Mouse (Mus musculus): ENCODE data around the gene A930017K11Rik. TPM values are rescaled to one million over a fixed set of nuclear protein-coding genes. Genes with fewer than 3 reads are reported as not detected.

The A930017K11Rik gene
- polyA plus RNA-seq, 1 experiment from 2014 or later = 0.18 TPM

DNA sequence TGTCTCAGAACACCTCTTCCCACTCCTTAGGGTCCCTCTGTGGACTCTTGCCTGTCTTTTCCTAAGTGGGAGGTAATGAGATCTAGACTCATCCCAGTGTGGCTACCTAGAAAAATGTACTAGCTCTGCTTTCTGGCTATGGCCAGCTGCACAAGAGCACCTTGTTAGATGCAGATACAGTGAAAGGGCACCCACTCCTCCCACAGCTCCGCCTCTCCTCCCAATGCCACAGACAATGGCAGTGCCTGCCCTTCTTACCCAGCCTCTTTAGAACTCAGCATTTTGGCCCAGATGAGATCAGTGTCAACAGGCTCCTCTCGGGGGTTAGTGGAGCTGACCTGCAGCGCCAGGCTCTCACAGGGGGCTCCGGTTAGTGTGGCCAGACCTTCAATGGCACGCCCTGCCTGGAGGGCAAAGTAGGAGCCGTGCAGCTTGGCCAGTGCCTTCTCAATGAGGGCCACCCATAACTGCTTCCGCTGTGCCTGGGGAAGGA is 10.1 kb upstream of the A930017K11Rik start:
- H3K4me2 ChIP-seq (ENCODE audit: low read length) = no peak overlapping the region
- no peaks in the 10 kb centered on the region for H3K27me3 ChIP-seq (replicated peaks; ENCODE audit: control insufficient read depth, insufficient read depth, low read length)
- no peak for ATAC-seq
- H3K9me3 ChIP-seq (replicated peaks; ENCODE audit: control insufficient read depth, low read length) = no peaks in the 10 kb centered on the region
- no peaks in the 10 kb centered on the region for H3K4me1 ChIP-seq (ENCODE audit: control insufficient read depth, insufficient read depth, low read length)
- no peak overlapping the region for H3K27ac ChIP-seq (ENCODE audit: low read depth, low read length)
- H3K4me3 ChIP-seq (ENCODE audit: low read depth, low read length) = no peak overlapping the region
- H3K36me3 ChIP-seq (ENCODE audit: control insufficient read depth, insufficient read depth, low read length) = peaks cover 50% of the 10 kb centered on the region
- H3K9ac ChIP-seq (ENCODE audit: low read length) = no peak overlapping the region
- 94% methylated on average over 7 of the region's 7 CpGs for WGBS
- no peak for DNase-seq (ENCODE audit: low spot score)

DNA sequence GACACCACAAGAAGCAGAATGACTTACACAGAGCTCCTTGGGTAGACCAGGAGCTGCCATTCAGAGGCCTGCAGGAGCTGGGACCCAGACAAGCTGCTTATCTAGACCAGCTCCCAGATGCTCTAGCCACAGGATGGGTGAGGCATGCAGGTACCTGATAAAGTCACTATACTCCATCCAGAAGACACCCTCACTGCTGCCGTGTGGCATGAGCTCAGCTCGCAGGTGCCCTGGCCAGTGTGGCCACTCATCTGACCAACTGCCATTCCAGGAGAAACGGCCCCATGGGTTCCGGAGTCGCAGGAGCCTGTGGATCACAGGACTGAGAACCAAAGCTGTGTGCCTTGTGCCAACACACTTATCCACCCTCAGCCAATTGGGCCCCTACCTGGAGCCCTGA is 9.2 kb upstream of the A930017K11Rik start:
- 97% methylated on average over 5 of the region's 5 CpGs for WGBS
- H3K4me1 ChIP-seq (ENCODE audit: control insufficient read depth, insufficient read depth, low read length) = no peaks in the 10 kb centered on the region
- no peak for DNase-seq (ENCODE audit: low spot score)
- H3K4me3 ChIP-seq (ENCODE audit: low read depth, low read length) = no peak overlapping the region
- no peak for ATAC-seq
- no peak overlapping the region for H3K9ac ChIP-seq (ENCODE audit: low read length)
- no peak overlapping the region for H3K4me2 ChIP-seq (ENCODE audit: low read length)
- H3K27me3 ChIP-seq (replicated peaks; ENCODE audit: control insufficient read depth, insufficient read depth, low read length) = no peaks in the 10 kb centered on the region
- H3K27ac ChIP-seq (ENCODE audit: low read depth, low read length) = no peak overlapping the region
- H3K36me3 ChIP-seq (ENCODE audit: control insufficient read depth, insufficient read depth, low read length) = peaks cover 53% of the 10 kb centered on the region
- H3K9me3 ChIP-seq (replicated peaks; ENCODE audit: control insufficient read depth, low read length) = no peaks in the 10 kb centered on the region

DNA sequence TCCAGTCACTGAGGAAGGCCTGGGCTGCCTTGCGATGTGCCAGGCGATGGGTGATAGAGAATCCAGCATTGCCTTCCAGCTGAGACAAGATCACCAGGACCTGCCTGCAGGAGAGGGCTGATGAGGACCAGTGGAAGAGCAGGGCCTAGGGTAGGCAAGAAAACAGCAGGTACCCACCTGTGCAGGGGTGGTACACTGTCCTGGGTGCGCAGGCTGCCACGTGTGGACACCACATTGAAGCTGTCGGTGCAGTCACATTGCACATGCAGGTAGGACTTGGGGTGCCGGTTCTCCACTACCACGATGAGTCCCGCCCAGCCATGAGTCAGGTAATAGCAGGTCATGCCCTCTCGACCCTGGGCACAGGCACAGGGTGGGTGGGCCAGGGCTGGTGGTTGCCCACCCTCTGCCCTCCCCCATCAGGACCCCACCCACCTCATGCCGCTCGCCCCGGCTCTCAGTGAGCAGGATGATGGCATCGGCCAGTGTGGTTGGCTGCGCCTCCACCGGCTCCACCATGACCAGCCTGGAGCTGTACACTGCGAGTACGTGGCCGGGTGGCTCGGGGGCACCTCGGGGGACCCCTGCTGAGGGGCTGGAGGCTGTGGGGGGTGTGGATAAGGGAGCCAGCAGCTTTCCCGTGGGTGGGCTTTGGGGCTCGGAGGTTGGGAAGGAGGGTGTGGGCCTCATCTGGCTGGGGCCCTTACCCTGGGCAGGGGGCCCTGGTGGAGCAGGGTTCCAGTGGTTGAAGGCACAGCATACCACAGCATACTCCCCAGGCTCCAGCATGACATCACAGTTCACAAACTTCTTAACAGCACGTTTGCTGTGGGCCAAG is 7.5 kb upstream of the A930017K11Rik start:
- Histone ChIP-seq H3K9me3 (replicated peaks; ENCODE audit: control insufficient read depth, low read length) (no peaks in the 10 kb centered on the region), H3K27ac (ENCODE audit: low read depth, low read length) (no peak overlapping the region), H3K9ac (ENCODE audit: low read length) (no peak overlapping the region), H3K36me3 (ENCODE audit: control insufficient read depth, insufficient read depth, low read length) (peaks cover 51% of the 10 kb centered on the region), H3K27me3 (replicated peaks; ENCODE audit: control insufficient read depth, insufficient read depth, low read length) (no peaks in the 10 kb centered on the region), H3K4me3 (ENCODE audit: low read depth, low read length) (no peak overlapping the region), H3K4me1 (ENCODE audit: control insufficient read depth, insufficient read depth, low read length) (no peaks in the 10 kb centered on the region), H3K4me2 (ENCODE audit: low read length) (no peak overlapping the region)
- ATAC-seq (no peak), DNase-seq (ENCODE audit: low spot score) (no peak)
- WGBS = 92% methylated on average over 23 of the region's 23 CpGs

DNA sequence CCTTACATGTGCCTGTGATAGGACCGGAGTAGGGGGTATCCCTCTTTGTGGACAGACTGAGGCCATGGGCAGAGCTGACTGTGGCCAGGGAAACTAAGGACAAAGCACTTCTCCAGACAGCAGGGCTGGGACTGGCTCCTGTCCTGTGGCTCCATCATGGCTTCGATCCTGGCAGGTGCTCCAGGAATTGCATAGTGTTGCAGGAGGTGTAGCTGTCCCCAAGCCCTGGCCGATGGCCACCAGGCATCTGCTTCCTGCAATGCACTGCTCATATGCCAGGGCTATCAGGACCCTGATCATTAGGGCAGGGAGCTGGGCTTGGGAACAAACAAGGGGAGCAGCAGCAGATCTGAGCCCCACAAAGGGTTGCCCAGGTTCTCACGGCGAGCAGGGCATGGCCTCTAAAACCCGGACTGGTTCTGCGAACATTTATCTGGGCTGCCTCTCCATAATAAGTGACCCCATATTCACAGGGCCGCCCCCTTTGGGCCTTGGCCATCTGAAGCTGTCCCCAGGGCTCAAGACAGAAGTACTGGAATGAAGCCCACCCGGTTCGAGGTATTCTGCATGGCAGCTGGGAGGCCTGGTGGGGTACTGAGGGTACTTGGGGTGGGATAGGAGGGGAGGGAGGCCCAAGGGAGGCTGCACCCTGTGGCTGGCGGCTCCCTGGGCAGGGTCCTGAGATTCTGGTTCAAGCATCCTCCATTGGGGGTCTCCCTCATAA is 6.6 kb upstream of the A930017K11Rik start:
- 94% methylated on average over 10 of the region's 11 CpGs for WGBS
- H3K4me3 ChIP-seq (ENCODE audit: low read depth, low read length) = no peak overlapping the region
- H3K27ac ChIP-seq (ENCODE audit: low read depth, low read length) = no peak overlapping the region
- H3K9me3 ChIP-seq (replicated peaks; ENCODE audit: control insufficient read depth, low read length) = no peaks in the 10 kb centered on the region
- no peaks in the 10 kb centered on the region for H3K4me1 ChIP-seq (ENCODE audit: control insufficient read depth, insufficient read depth, low read length)
- DNase-seq (ENCODE audit: low spot score) (no peak), ATAC-seq (no peak)
- H3K9ac ChIP-seq (ENCODE audit: low read length) = no peak overlapping the region
- peaks cover 45% of the 10 kb centered on the region for H3K36me3 ChIP-seq (ENCODE audit: control insufficient read depth, insufficient read depth, low read length)
- H3K4me2 ChIP-seq (ENCODE audit: low read length) = no peak overlapping the region
- no peaks in the 10 kb centered on the region for H3K27me3 ChIP-seq (replicated peaks; ENCODE audit: control insufficient read depth, insufficient read depth, low read length)

DNA sequence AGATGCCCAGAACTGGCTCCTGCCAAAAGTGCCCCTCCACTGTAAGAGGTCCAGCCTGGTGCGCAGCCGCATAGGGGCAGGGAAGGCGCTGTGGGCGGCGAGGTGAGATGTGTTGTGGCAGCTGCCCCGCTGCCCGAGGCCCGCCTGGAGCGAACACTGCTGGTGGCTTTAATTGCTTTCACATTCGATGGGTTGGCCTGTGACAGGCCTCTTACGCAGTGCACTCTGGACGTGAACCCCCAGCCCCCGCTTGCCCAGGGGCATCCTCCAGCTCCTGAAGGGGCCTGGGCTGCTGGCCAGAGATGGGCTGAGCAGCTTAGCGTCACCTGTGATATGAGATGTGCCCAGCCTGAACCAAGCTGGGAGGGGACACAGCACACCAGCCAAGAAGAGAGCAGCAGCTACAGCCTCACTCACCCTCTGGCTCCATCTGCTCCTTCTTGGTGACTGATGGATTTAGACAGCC is 5.3 kb upstream of the A930017K11Rik start:
- Histone ChIP-seq H3K4me2 (ENCODE audit: low read length) (no peak overlapping the region), H3K4me3 (ENCODE audit: low read depth, low read length) (no peak overlapping the region), H3K9ac (ENCODE audit: low read length) (no peak overlapping the region), H3K27ac (ENCODE audit: low read depth, low read length) (no peak overlapping the region), H3K9me3 (replicated peaks; ENCODE audit: control insufficient read depth, low read length) (no peaks in the 10 kb centered on the region), H3K4me1 (ENCODE audit: control insufficient read depth, insufficient read depth, low read length) (no peaks in the 10 kb centered on the region), H3K27me3 (replicated peaks; ENCODE audit: control insufficient read depth, insufficient read depth, low read length) (peaks cover 8% of the 10 kb centered on the region), H3K36me3 (ENCODE audit: control insufficient read depth, insufficient read depth, low read length) (peaks cover 40% of the 10 kb centered on the region)
- ATAC-seq = peak; percentile 23; the same call in 1 of the 2 replicates
- DNase-seq (ENCODE audit: low spot score) = no peak
- 76% methylated on average over 14 of the region's 14 CpGs for WGBS

DNA sequence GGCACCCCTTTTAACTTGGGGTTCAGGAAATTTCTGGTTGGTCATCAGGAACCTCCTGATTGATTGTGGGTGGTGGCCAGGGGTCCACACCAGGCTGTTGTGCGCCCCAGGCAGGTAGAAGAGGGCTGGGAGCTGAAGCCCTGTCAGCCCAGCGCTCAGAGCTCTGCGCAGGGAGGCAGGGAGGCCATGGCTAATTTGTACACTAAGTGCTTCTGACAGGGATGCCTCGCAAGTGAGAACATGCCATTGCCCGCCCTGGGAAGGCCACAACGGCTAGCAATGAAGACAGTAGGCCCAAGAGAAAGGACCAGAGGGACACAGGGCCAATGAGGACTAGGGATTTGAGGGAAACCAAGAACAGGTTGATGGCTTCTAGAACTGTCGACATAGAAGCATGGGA is 4.3 kb upstream of the A930017K11Rik start:
- no peak overlapping the region for H3K4me2 ChIP-seq (ENCODE audit: low read length)
- H3K4me1 ChIP-seq (ENCODE audit: control insufficient read depth, insufficient read depth, low read length) = no peaks in the 10 kb centered on the region; the same call in 1 of the 2 replicates
- no peaks in the 10 kb centered on the region for H3K9me3 ChIP-seq (replicated peaks; ENCODE audit: control insufficient read depth, low read length)
- no peak for DNase-seq (ENCODE audit: low spot score)
- no peak overlapping the region for H3K4me3 ChIP-seq (ENCODE audit: low read depth, low read length)
- no peak overlapping the region for H3K9ac ChIP-seq (ENCODE audit: low read length)
- H3K36me3 ChIP-seq (ENCODE audit: control insufficient read depth, insufficient read depth, low read length) = peaks cover 39% of the 10 kb centered on the region
- no peak overlapping the region for H3K27ac ChIP-seq (ENCODE audit: low read depth, low read length)
- ATAC-seq = no peak
- H3K27me3 ChIP-seq (replicated peaks; ENCODE audit: control insufficient read depth, insufficient read depth, low read length) = peaks cover 18% of the 10 kb centered on the region
- WGBS = 83% methylated on average over 7 of the region's 7 CpGs

DNA sequence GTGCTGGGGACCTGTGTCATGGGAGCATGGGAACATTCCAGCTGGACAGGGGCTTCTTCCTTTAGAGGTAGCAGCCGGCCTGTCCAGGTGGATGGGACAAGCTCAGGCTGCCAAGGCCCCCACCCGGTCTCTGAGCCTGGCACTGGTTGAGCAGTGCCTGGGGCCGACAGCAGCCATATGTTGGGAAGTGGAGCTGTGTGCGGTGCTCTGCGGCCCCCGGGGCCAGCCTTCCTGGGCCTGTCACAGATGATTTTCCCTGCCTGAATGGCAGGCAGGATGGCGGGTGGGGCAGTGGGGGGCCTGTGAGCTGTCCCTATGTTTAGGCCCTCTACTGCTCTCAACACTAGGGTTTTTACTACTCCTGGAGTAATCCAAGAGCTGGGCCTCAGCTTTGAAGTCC is 3.8 kb upstream of the A930017K11Rik start:
- DNase-seq (ENCODE audit: low spot score) (no peak), ATAC-seq (no peak)
- Histone ChIP-seq H3K9me3 (replicated peaks; ENCODE audit: control insufficient read depth, low read length) (no peaks in the 10 kb centered on the region), H3K4me2 (ENCODE audit: low read length) (no peak overlapping the region), H3K4me1 (ENCODE audit: control insufficient read depth, insufficient read depth, low read length) (no peaks in the 10 kb centered on the region; the same call in 1 of the 2 replicates), H3K9ac (ENCODE audit: low read length) (no peak overlapping the region), H3K4me3 (ENCODE audit: low read depth, low read length) (no peak overlapping the region), H3K27me3 (replicated peaks; ENCODE audit: control insufficient read depth, insufficient read depth, low read length) (peaks cover 22% of the 10 kb centered on the region), H3K36me3 (ENCODE audit: control insufficient read depth, insufficient read depth, low read length) (peaks cover 36% of the 10 kb centered on the region), H3K27ac (ENCODE audit: low read depth, low read length) (no peak overlapping the region)
- WGBS = 80% methylated on average over 7 of the region's 7 CpGs

DNA sequence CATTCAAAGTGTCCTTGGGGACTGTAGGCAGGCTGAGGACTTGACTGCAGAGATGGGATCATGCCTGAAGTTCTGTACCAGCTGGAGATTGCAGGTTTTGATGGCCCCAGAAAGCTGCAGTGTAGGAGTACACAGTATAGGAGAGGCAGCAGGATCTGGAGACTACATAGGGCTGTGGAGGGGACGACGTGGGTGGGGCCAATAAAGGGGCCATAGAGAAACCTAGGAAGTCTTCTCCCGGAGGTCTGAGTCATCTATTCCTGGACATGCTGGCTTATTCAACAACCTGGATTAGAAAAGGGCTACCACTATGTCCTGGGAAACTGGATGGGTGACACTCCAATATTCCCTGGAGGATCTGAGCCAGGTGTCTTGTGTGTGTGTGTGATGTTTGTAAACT is 3.4 kb upstream of the A930017K11Rik start:
- Histone ChIP-seq H3K36me3 (ENCODE audit: control insufficient read depth, insufficient read depth, low read length) (peaks cover 34% of the 10 kb centered on the region), H3K4me2 (ENCODE audit: low read length) (no peak overlapping the region), H3K9me3 (replicated peaks; ENCODE audit: control insufficient read depth, low read length) (no peaks in the 10 kb centered on the region), H3K4me3 (ENCODE audit: low read depth, low read length) (no peak overlapping the region), H3K27ac (ENCODE audit: low read depth, low read length) (no peak overlapping the region), H3K27me3 (replicated peaks; ENCODE audit: control insufficient read depth, insufficient read depth, low read length) (peaks cover 27% of the 10 kb centered on the region), H3K9ac (ENCODE audit: low read length) (no peak overlapping the region), H3K4me1 (ENCODE audit: control insufficient read depth, insufficient read depth, low read length) (no peaks in the 10 kb centered on the region; the same call in 1 of the 2 replicates)
- ATAC-seq (no peak), DNase-seq (ENCODE audit: low spot score) (no peak)
- WGBS = 79% methylated on average over 3 of the region's 3 CpGs
